Mouse (Mus musculus) embryonic fibroblast, embryonic 13.5 days (primary cell): ENCODE measurements around the gene Pxylp1.

Experiments used
- CTCF ChIP-seq: IDR thresholded peaks from 2 replicates; pipeline ENCODE4 v1.5.1; 2011; ENCODE audit warnings: mild to moderate bottlenecking, control low read depth, low read length, moderate library complexity, borderline replicate concordance; ENCODE audit not compliant: insufficient read depth
- POLR2A ChIP-seq: IDR thresholded peaks from 2 replicates; pipeline ENCODE4 v1.6.1; 2011; ENCODE audit warnings: low read depth, mild to moderate bottlenecking, control low read depth, low read length, moderate library complexity

DNA sequence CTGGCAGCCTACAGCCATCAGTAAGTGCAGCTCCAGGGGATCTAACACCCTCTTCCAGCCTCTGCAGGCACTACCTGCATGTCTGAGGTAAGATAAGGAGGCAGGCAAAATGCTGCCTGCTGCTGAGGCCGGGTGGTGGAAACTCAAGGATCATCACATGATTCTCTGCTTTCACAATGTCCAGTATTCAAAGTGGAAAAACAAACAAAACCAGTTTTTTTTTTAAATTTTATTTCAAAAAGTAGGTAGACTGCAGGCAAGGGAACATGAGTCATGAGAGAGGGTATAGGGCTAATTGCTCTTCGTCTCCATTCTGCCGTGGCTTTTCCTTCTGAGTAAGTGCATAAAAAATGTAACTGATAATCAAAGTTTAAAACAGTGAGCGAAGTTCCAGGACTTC is 29.6 kb downstream of the Pxylp1 start:
- no peak for TF ChIP-seq CTCF
- TF ChIP-seq POLR2A: no peak
